Mouse (Mus musculus) monocyte, adult 5-6 weeks (primary cell): ENCODE data around the gene Rps11. TPM values are rescaled to one million over a fixed set of nuclear protein-coding genes. Genes with fewer than 3 reads are reported as not detected.
A peak's percentile ranks its signal among the peaks of the same experiment; 100 is the strongest.
"Not testable (repeated sequence)": the region's sequence is repeated elsewhere in the genome, so short reads cannot be mapped to it uniquely, and the experiment has no call there.

Source experiments
- ATAC-seq: fragments of 153-309, 156-312 bp; replicated peaks from 2 replicates; pipeline ENCODE4 v1.8.0; 2017; ENCODE audit warnings: mild to moderate bottlenecking; ENCODE audit not compliant: low TSS enrichment, insufficient number of reproducible peaks, severe bottlenecking, poor library complexity, low FRiP score
- total RNA-seq: library from RNA; stranded (forward); fragments of 200-1000, 200-491, 200-594 nt; gene quantifications from 3 replicates; pipeline ENCODE4 v1.2.3, GENCODE M21; 2017

Rps11 gene
- total RNA-seq, 1 experiment from 2014 or later: 1,516 TPM

DNA sequence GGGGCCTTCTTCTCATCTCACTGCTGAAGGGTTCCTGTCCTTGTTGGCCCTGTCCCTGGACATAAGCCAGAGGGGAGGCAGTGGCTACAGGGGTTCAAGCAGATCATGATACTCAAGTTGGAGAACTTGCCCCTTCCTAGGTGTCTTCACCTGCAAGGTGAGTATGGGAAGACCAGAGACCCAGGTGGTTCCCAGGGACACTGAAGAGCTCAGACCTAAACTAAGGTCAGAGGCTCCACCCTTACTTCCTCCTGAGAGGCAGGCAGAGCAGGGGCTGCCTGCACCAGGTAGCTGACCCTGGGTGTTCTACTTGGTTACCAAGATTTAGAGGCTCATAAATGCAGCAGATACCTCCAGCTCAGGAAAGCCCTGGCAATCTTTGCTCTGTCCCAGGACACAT lies 2.3 kb downstream of the Rps11 start:
- ATAC-seq: no peak

- 0 out of 2 replicates have a peak, but pooled peaks have one; percentile 5 for ATAC-seq
These were observed 2.8 kb downstream of the Rps11 start for GRCm38 (mm10) chr7:45121404-45121803.

GRCm38 (mm10) chr7:45119780-45120709 lies 4.2 kb downstream of the Rps11 start:
- ATAC-seq: no peak

GRCm38 (mm10) chr7:45118336-45118735 lies 5.9 kb downstream of the Rps11 start:
- ATAC-seq: no peak

DNA sequence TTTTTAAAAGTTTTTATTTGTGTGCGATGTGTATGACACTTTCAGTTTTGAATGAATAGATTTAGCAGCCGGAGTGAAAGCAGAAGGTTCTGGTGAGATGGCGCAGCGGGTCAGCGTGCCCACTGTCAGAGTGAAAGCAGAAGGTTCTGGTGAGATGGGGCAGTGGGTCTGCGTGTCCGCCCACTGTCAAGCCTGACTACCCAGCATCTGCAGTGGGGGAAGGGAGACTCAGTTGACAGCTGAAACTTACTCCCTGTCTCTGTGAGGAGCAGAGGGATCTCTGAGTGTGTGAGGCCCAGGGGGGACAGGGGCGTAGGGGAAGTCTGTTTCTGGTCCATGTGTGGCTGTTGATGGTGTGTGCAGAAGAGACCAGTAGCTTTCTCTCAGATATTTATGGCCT lies 6.7 kb downstream of the Rps11 start:
- no peak for ATAC-seq

DNA sequence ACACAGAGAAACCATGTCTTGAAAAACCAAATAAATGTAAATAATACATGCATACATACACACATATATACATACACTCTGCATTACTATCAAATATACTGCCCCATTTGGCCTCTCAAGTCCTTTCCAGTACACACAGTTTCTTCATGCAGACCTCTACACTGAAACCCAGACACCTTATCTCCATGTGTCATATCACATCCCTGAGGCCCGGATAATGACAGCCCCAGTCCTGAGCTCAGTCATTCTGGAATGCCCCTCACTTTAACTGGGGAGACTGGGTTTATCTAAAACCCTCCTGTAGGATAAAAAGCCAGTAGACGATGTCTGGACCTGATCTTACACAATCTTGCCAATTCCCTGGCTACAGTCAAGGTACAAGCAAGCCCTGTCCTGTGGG lies 10.8 kb downstream of the Rps11 start:
- no peak for ATAC-seq

DNA sequence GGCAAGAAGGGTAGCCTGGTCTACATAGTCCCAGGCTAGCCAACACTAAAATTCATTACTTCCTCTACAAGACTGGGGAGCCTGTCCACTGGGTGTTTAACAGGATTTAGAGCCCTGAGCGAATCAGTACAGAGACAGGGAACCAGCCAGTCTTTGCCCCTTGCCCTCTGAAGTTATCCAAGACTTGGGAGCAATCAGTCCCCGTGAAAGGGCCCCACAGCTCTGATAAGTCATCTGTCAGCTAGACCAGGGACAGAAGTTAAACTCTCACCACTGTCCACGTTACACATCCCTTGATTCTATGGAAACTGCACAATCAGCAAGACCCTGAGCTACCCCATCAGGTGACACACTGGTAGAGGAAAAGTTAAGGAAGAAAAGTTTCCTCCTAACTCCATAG lies 11.7 kb downstream of the Rps11 start:
- no peak for ATAC-seq

- ATAC-seq: no peak
These were observed 12.3 kb downstream of the Rps11 start for GRCm38 (mm10) chr7:45111940-45112339.

GRCm38 (mm10) chr7:45110089-45110488 lies 14.2 kb downstream of the Rps11 start:
- not testable (repeated sequence) for ATAC-seq

- ATAC-seq: no peak
These were observed 17.1 kb downstream of the Rps11 start for GRCm38 (mm10) chr7:45107052-45107645.

GRCm38 (mm10) chr7:45106441-45106840 lies 17.8 kb downstream of the Rps11 start:
- no peak for ATAC-seq

- no peak for ATAC-seq
These were observed 18.7 kb downstream of the Rps11 start for GRCm38 (mm10) chr7:45105491-45105890.

- no peak for ATAC-seq
These were observed 19.3 kb downstream of the Rps11 start for GRCm38 (mm10) chr7:45104941-45105340.

DNA sequence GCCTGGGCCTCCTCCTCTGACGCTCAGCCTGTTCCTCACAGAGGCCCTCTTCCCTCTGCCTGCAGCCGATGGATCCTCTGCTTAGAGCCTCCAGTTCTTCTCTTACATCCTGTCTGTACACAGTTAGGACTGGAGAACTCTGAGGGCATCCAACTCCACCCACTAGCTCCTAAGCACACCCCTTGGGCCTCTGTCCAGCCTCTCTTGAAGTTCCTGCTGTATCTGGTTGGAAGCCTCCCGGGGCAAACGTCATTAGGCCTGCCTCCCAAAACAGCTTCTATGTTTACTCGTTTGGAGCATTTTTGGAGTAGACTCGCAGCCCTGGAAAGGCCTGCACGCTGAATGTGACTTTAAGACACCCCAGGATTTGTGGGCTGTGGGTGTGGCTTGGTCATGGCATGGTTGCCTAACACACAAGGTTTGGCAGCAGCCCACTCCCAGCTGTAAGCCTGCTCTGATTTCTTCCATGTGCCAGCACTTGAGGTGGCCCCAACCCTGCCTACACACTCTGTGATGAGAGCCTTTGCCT lies 20.5 kb downstream of the Rps11 start, which contains the start of gene Fcgrt:
TSS of gene Fcgrt (minus strand) at position 200 of the 529 bp plus-strand sequence.
- ATAC-seq: peak; percentile 97

- no peak for ATAC-seq
These were observed 21.2 kb downstream of the Rps11 start for GRCm38 (mm10) chr7:45102940-45103585.

DNA sequence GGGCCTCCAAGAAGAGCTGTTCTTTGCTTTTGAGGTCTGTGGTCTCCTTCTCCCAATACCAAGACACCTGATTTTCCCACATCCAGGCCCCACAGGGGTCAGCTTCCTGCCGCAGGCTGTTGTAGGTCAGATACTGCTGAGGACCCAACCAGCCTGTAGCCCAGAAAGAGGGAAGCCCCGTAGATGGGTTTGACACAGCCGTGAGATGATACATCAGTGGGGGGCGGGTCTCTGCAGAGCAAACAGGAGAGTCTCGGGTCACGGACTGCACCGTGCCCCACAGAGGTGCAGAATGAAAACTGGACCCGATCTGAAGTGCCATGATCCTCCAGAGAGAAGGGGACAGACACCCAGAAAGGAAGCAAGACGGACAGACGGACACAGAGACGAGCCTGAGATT lies 21.8 kb downstream of the Rps11 start:
- ATAC-seq: no peak

- no peak for ATAC-seq
These were observed 24.2 kb downstream of the Rps11 start for GRCm38 (mm10) chr7:45100046-45100445.

DNA sequence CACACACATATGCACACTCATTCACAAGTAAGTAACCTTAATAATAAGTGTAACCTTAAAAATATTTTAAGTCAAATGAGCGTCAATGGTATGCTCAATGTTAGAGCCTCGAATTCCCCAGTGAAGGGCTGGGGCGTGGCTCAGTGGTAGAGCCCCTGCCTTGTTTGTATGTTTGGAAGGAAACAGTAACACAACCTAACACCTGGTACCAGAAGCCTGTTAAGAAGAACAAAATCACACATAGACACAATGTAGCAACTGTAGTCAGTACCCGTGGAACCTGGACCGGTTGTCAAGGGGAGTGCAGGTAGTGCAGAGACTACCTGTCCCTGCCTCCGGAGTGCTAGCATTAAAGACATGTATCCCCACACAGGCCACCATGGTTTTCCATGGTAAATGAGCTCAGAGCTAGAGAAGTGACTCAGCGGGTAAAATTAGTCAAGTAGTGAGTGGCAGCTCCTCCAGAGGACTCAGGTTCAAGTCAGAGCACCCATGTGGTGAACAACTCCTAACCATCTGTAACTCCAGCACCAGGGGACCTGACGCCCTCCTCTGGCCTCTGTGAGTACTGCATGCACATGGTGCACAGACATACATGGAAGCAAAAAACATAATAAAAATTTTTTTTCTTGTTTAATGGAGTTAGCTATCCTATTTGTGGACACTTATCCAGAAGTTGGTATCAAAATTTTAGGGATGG lies 25.5 kb downstream of the Rps11 start:
- no peak for ATAC-seq

- peak; percentile 49 for ATAC-seq
These were observed 26.8 kb downstream of the Rps11 start for GRCm38 (mm10) chr7:45097479-45097878.
